Mouse (Mus musculus): ENCODE data around the gene Coa7. TPM values are rescaled to one million over a fixed set of nuclear protein-coding genes. Genes with fewer than 3 reads are reported as not detected.

Coa7 gene
- polyA plus RNA-seq, 1 experiment: 11.1 TPM

- 89% methylated on average over 6 of the region's 6 CpGs for WGBS
- Histone ChIP-seq H3K4me1 (ENCODE audit: control insufficient read depth, insufficient read depth, insufficient read length, low read length) (peaks cover 10% of the 10 kb centered on the region; the same call in 1 of the 2 replicates), H3K4me3 (ENCODE audit: low read depth, low read length) (no peak overlapping the region), H3K27me3 (ENCODE audit: control insufficient read depth, insufficient read depth, low read length) (no peaks in the 10 kb centered on the region), H3K36me3 (ENCODE audit: control insufficient read depth, insufficient read depth, low read length) (peaks cover 9% of the 10 kb centered on the region), H3K27ac (ENCODE audit: insufficient read depth, low read depth, low read length) (peak overlapping the region; percentile 46; the same call in 1 of the 2 replicates)
- TF ChIP-seq CTCF (IDR thresholded peaks at IDR 0.05; ENCODE audit: extremely low read depth, insufficient read length, insufficient replicate concordance, low read depth, low read length) (no peak), POLR2A (IDR thresholded peaks at IDR 0.05; ENCODE audit: low read depth, low read length) (no peak)
These were observed 1.9 kb downstream of the Coa7 start for GRCm38 (mm10) chr4:108329840-108330239.

DNA sequence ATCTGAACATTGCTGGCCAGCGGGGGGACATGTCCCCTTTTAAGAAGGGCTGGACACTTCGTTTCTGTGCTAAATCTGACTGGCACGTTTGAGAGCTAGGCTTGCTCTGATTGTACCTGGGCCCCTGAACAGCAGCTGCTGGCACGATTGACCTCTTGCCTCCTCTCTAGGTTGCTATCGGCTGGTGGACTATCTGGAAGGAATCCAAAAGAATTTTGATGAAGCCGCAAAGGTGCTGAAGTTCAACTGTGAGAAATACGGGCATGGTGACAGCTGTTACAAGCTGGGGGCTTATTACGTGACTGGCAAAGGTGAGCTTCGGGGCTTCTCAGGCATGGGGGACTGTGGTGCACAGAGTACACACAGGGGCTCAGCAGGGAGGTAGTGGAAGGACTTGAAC, 4.1 kb downstream of the Coa7 start:
- peaks cover 13% of the 10 kb centered on the region for H3K36me3 ChIP-seq (ENCODE audit: control insufficient read depth, insufficient read depth, low read length)
- H3K4me3 ChIP-seq (ENCODE audit: low read depth, low read length): peak overlapping the region; percentile 11; the same call in 1 of the 2 replicates
- peaks cover 10% of the 10 kb centered on the region; the same call in 1 of the 2 replicates for H3K4me1 ChIP-seq (ENCODE audit: control insufficient read depth, insufficient read depth, insufficient read length, low read length)
- 39% methylated on average over 9 of the region's 9 CpGs for WGBS
- TF ChIP-seq POLR2A (IDR thresholded peaks at IDR 0.05; ENCODE audit: low read depth, low read length) (no peak), CTCF (IDR thresholded peaks at IDR 0.05; ENCODE audit: extremely low read depth, insufficient read length, insufficient replicate concordance, low read depth, low read length) (no peak)
- no peaks in the 10 kb centered on the region for H3K27me3 ChIP-seq (ENCODE audit: control insufficient read depth, insufficient read depth, low read length)
- H3K27ac ChIP-seq (ENCODE audit: insufficient read depth, low read depth, low read length): peak overlapping the region; percentile 97

DNA sequence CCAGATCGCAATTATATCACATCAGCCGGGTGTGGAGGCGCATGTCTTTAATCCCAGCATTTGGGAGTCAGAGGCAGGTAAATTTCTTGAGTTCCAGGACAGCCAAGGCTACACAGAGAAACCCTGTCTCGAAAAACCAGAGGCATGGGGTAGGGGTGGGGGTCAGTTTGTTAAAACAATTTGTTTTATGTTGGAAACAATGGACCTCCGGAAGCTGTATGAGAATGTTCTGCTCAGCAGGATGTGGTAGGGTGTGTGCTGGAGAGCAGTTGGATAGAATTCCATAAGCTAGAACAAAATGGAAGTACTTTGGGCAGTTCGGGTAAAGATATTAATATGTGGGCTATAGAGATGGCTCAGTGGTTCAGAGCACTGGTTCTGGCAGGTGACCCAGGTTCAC, 7.5 kb downstream of the Coa7 start:
- 86% methylated on average over 6 of the region's 6 CpGs for WGBS
- H3K4me3 ChIP-seq (ENCODE audit: low read depth, low read length): no peak overlapping the region
- H3K4me1 ChIP-seq (ENCODE audit: control insufficient read depth, insufficient read depth, insufficient read length, low read length): peaks cover 7% of the 10 kb centered on the region; the same call in 1 of the 2 replicates
- H3K36me3 ChIP-seq (ENCODE audit: control insufficient read depth, insufficient read depth, low read length): peaks cover 26% of the 10 kb centered on the region
- H3K27me3 ChIP-seq (ENCODE audit: control insufficient read depth, insufficient read depth, low read length): no peaks in the 10 kb centered on the region
- no peak for TF ChIP-seq POLR2A (IDR thresholded peaks at IDR 0.05; ENCODE audit: low read depth, low read length)
- no peak for TF ChIP-seq CTCF (IDR thresholded peaks at IDR 0.05; ENCODE audit: extremely low read depth, insufficient read length, insufficient replicate concordance, low read depth, low read length)
- no peak overlapping the region for H3K27ac ChIP-seq (ENCODE audit: insufficient read depth, low read depth, low read length)

GRCm38 (mm10) chr4:108336765-108337164, 8.8 kb downstream of the Coa7 start:
- Histone ChIP-seq H3K4me1 (ENCODE audit: control insufficient read depth, insufficient read depth, insufficient read length, low read length) (peaks cover 4% of the 10 kb centered on the region; the same call in 1 of the 2 replicates), H3K36me3 (ENCODE audit: control insufficient read depth, insufficient read depth, low read length) (peaks cover 26% of the 10 kb centered on the region), H3K27ac (ENCODE audit: insufficient read depth, low read depth, low read length) (no peak overlapping the region), H3K27me3 (ENCODE audit: control insufficient read depth, insufficient read depth, low read length) (no peaks in the 10 kb centered on the region), H3K4me3 (ENCODE audit: low read depth, low read length) (no peak overlapping the region)
- WGBS: 73% methylated on average over 2 of the region's 2 CpGs
- TF ChIP-seq CTCF (IDR thresholded peaks at IDR 0.05; ENCODE audit: extremely low read depth, insufficient read length, insufficient replicate concordance, low read depth, low read length): no peak
- no peak for TF ChIP-seq POLR2A (IDR thresholded peaks at IDR 0.05; ENCODE audit: low read depth, low read length)

GRCm38 (mm10) chr4:108337817-108338216, 9.9 kb downstream of the Coa7 start:
- WGBS: 60% methylated on average over 3 of the region's 3 CpGs
- peaks cover 26% of the 10 kb centered on the region for H3K36me3 ChIP-seq (ENCODE audit: control insufficient read depth, insufficient read depth, low read length)
- no peak overlapping the region for H3K27ac ChIP-seq (ENCODE audit: insufficient read depth, low read depth, low read length)
- no peak overlapping the region for H3K4me3 ChIP-seq (ENCODE audit: low read depth, low read length)
- no peak for TF ChIP-seq CTCF (IDR thresholded peaks at IDR 0.05; ENCODE audit: extremely low read depth, insufficient read length, insufficient replicate concordance, low read depth, low read length)
- no peak for TF ChIP-seq POLR2A (IDR thresholded peaks at IDR 0.05; ENCODE audit: low read depth, low read length)
- no peaks in the 10 kb centered on the region for H3K4me1 ChIP-seq (ENCODE audit: control insufficient read depth, insufficient read depth, insufficient read length, low read length)
- no peaks in the 10 kb centered on the region for H3K27me3 ChIP-seq (ENCODE audit: control insufficient read depth, insufficient read depth, low read length)

DNA sequence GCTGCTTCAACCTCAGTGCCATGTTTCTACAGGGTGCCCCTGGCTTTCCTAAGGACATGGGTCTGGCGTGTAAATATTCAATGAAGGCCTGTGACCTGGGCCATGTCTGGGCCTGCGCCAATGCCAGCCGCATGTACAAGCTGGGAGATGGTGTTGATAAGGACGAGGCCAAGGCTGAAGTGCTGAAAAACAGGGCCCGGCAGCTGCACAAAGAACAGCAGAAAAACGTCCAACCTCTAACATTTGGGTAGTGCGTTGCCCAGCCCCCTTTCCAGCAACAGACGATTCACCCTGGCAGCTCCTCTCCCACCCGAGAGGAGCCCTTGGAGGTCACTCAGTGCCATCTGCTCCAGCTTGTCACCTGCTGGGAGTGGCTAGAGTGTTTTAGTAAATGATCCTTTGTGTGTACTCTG, 10.4 kb downstream of the Coa7 start:
- WGBS: 72% methylated on average over 9 of the region's 9 CpGs
- no peak for TF ChIP-seq POLR2A (IDR thresholded peaks at IDR 0.05; ENCODE audit: low read depth, low read length)
- TF ChIP-seq CTCF (IDR thresholded peaks at IDR 0.05; ENCODE audit: extremely low read depth, insufficient read length, insufficient replicate concordance, low read depth, low read length): no peak
- Histone ChIP-seq H3K27ac (ENCODE audit: insufficient read depth, low read depth, low read length) (no peak overlapping the region), H3K4me3 (ENCODE audit: low read depth, low read length) (no peak overlapping the region), H3K36me3 (ENCODE audit: control insufficient read depth, insufficient read depth, low read length) (peaks cover 26% of the 10 kb centered on the region), H3K27me3 (ENCODE audit: control insufficient read depth, insufficient read depth, low read length) (no peaks in the 10 kb centered on the region), H3K4me1 (ENCODE audit: control insufficient read depth, insufficient read depth, insufficient read length, low read length) (no peaks in the 10 kb centered on the region)

DNA sequence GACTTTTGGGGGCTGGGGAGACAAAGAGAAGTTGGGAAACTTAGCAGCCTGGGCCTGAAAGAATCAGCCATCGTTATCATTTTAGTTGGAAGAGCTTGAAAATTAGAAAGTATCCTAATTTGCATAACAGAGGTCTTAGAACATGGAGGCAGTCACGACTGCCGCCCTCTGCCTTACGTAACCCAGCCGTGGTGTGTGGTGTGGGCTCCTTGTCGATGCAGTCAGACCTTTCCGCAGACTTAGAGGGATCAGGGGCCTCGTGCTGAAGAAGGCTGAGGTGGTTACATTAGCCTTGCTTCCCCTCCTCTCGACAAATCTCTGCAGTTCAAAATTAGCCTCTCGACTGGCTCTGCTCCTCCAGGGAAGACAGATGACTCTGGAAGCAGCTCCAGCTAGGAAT, 10.9 kb downstream of the Coa7 start:
- H3K4me1 ChIP-seq (ENCODE audit: control insufficient read depth, insufficient read depth, insufficient read length, low read length): no peaks in the 10 kb centered on the region
- no peak overlapping the region for H3K4me3 ChIP-seq (ENCODE audit: low read depth, low read length)
- H3K36me3 ChIP-seq (ENCODE audit: control insufficient read depth, insufficient read depth, low read length): peaks cover 24% of the 10 kb centered on the region
- no peak for TF ChIP-seq POLR2A (IDR thresholded peaks at IDR 0.05; ENCODE audit: low read depth, low read length)
- no peaks in the 10 kb centered on the region for H3K27me3 ChIP-seq (ENCODE audit: control insufficient read depth, insufficient read depth, low read length)
- H3K27ac ChIP-seq (ENCODE audit: insufficient read depth, low read depth, low read length): no peak overlapping the region
- WGBS: 84% methylated on average over 10 of the region's 10 CpGs

All from small intestine, adult 2 months (tissue).